Mouse (Mus musculus): Measurements from ENCODE around the gene Cxcl3. TPM values are rescaled to one million over a fixed set of nuclear protein-coding genes. Genes with fewer than 3 reads are reported as not detected.
"Not testable (repeated sequence)": the region's sequence is repeated elsewhere in the genome, so short reads cannot be mapped to it uniquely, and the experiment has no call there.

The Cxcl3 gene
- polyA plus RNA-seq, 1 experiment = not detected

GRCm38 (mm10) chr5:90788114-90788513 lies 2.2 kb downstream of the Cxcl3 start:
- TF ChIP-seq POLR2A (IDR thresholded peaks at IDR 0.05; ENCODE audit: extremely low read depth, insufficient read depth, low read length) = no peak
- TF ChIP-seq CTCF (IDR thresholded peaks at IDR 0.05; ENCODE audit: extremely low read depth, insufficient read depth, low read length) = no peak

GRCm38 (mm10) chr5:90789306-90790073 lies 3.6 kb downstream of the Cxcl3 start:
- Histone ChIP-seq H3K4me3 (ENCODE audit: insufficient read depth, low read length) (no peak overlapping the region), H3K27ac (ENCODE audit: insufficient read depth, low read length) (no peak overlapping the region), H3K4me1 (ENCODE audit: control insufficient read depth, insufficient read depth, low read length) (no peaks in the 10 kb centered on the region)
- no peak for TF ChIP-seq CTCF (IDR thresholded peaks at IDR 0.05; ENCODE audit: extremely low read depth, insufficient read depth, low read length)
- no peak for TF ChIP-seq POLR2A (IDR thresholded peaks at IDR 0.05; ENCODE audit: extremely low read depth, insufficient read depth, low read length)

More at GRCm38 (mm10) chr5:90788114-90788513, 2.2 kb downstream of the Cxcl3 start:
- Histone ChIP-seq H3K27ac (ENCODE audit: insufficient read depth, low read length) (no peak overlapping the region), H3K4me3 (ENCODE audit: insufficient read depth, low read length) (no peak overlapping the region), H3K4me1 (ENCODE audit: control insufficient read depth, insufficient read depth, low read length) (no peaks in the 10 kb centered on the region)

- TF ChIP-seq CTCF (IDR thresholded peaks at IDR 0.05; ENCODE audit: extremely low read depth, insufficient read depth, low read length) (no peak), POLR2A (IDR thresholded peaks at IDR 0.05; ENCODE audit: extremely low read depth, insufficient read depth, low read length) (no peak)
- Histone ChIP-seq H3K4me1 (ENCODE audit: control insufficient read depth, insufficient read depth, low read length) (no peaks in the 10 kb centered on the region), H3K4me3 (ENCODE audit: insufficient read depth, low read length) (no peak overlapping the region), H3K27ac (ENCODE audit: insufficient read depth, low read length) (no peak overlapping the region)
These were observed 4.2 kb downstream of the Cxcl3 start for GRCm38 (mm10) chr5:90790074-90790502.

- TF ChIP-seq POLR2A (IDR thresholded peaks at IDR 0.05; ENCODE audit: extremely low read depth, insufficient read depth, low read length) = no peak
- no peak for TF ChIP-seq CTCF (IDR thresholded peaks at IDR 0.05; ENCODE audit: extremely low read depth, insufficient read depth, low read length)
- H3K27ac ChIP-seq (ENCODE audit: insufficient read depth, low read length) = no peak within 1 kb of the TSS
- no peaks in the 10 kb centered on the region for H3K4me1 ChIP-seq (ENCODE audit: control insufficient read depth, insufficient read depth, low read length)
- H3K4me3 ChIP-seq (ENCODE audit: insufficient read depth, low read length) = no peak within 1 kb of the TSS
These were observed 8.3 kb downstream of the Cxcl3 start, which contains the start of gene Cxcl15 for GRCm38 (mm10) chr5:90794195-90794625. Gene Cxcl15, plus strand, starts transcription at chr5:90794534.

GRCm38 (mm10) chr5:90795392-90795791 lies 9.5 kb downstream of the Cxcl3 start:
- H3K4me3 ChIP-seq (ENCODE audit: insufficient read depth, low read length); H3K27ac ChIP-seq (ENCODE audit: insufficient read depth, low read length); H3K4me1 ChIP-seq (ENCODE audit: control insufficient read depth, insufficient read depth, low read length): not testable (repeated sequence)

GRCm38 (mm10) chr5:90804574-90804973 lies 18.7 kb downstream of the Cxcl3 start:
- Histone ChIP-seq H3K27ac (ENCODE audit: insufficient read depth, low read length) (no peak overlapping the region), H3K4me1 (ENCODE audit: control insufficient read depth, insufficient read depth, low read length) (no peaks in the 10 kb centered on the region), H3K4me3 (ENCODE audit: insufficient read depth, low read length) (no peak overlapping the region)
- no peak for TF ChIP-seq POLR2A (IDR thresholded peaks at IDR 0.05; ENCODE audit: extremely low read depth, insufficient read depth, low read length)
- TF ChIP-seq CTCF (IDR thresholded peaks at IDR 0.05; ENCODE audit: extremely low read depth, insufficient read depth, low read length) = no peak

- H3K27ac ChIP-seq (ENCODE audit: insufficient read depth, low read length) = no peak overlapping the region
- TF ChIP-seq POLR2A (IDR thresholded peaks at IDR 0.05; ENCODE audit: extremely low read depth, insufficient read depth, low read length) (no peak), CTCF (IDR thresholded peaks at IDR 0.05; ENCODE audit: extremely low read depth, insufficient read depth, low read length) (no peak)
- H3K4me1 ChIP-seq (ENCODE audit: control insufficient read depth, insufficient read depth, low read length) = no peaks in the 10 kb centered on the region
- no peak overlapping the region for H3K4me3 ChIP-seq (ENCODE audit: insufficient read depth, low read length)
These were observed 20.1 kb downstream of the Cxcl3 start for GRCm38 (mm10) chr5:90806050-90806449.

GRCm38 (mm10) chr5:90807176-90807950 lies 21.5 kb downstream of the Cxcl3 start:
- Histone ChIP-seq H3K27ac (ENCODE audit: insufficient read depth, low read length) (no peak overlapping the region), H3K4me1 (ENCODE audit: control insufficient read depth, insufficient read depth, low read length) (no peaks in the 10 kb centered on the region), H3K4me3 (ENCODE audit: insufficient read depth, low read length) (no peak overlapping the region)
- TF ChIP-seq POLR2A (IDR thresholded peaks at IDR 0.05; ENCODE audit: extremely low read depth, insufficient read depth, low read length) (no peak), CTCF (IDR thresholded peaks at IDR 0.05; ENCODE audit: extremely low read depth, insufficient read depth, low read length) (no peak)

- TF ChIP-seq CTCF (IDR thresholded peaks at IDR 0.05; ENCODE audit: extremely low read depth, insufficient read depth, low read length) (no peak), POLR2A (IDR thresholded peaks at IDR 0.05; ENCODE audit: extremely low read depth, insufficient read depth, low read length) (no peak)
- Histone ChIP-seq H3K4me1 (ENCODE audit: control insufficient read depth, insufficient read depth, low read length) (no peaks in the 10 kb centered on the region), H3K4me3 (ENCODE audit: insufficient read depth, low read length) (no peak overlapping the region), H3K27ac (ENCODE audit: insufficient read depth, low read length) (no peak overlapping the region)
These were observed 33.9 kb downstream of the Cxcl3 start for GRCm38 (mm10) chr5:90819756-90820155.

All from cortical plate, adult 2 months (tissue).